Mouse (Mus musculus) stomach, postnatal 0 days (tissue): Measurements from ENCODE around the gene Cd80. TPM values are rescaled to one million over a fixed set of nuclear protein-coding genes. Genes with fewer than 3 reads are reported as not detected.

Source experiments
- ATAC-seq: fragments of 200-750 bp; cut with Nextera tagmentation; 2 replicates; pipeline ENCODE4 v1.8.0; 2017; ENCODE audit not compliant: low FRiP score, low TSS enrichment
- DNase-seq: peaks from one replicate; pipeline ENCODE4 v3.0.0-alpha.2; 2016; ENCODE audit warnings: low spot score
- H3K27ac ChIP-seq: fragments of 300-500 bp; sonication (generic); replicated peaks from 2 replicates; pipeline ENCODE4 v1.5.1; 2014; ENCODE audit warnings: mild to moderate bottlenecking, control low read depth
- H3K27me3 ChIP-seq: fragments of 300-500 bp; sonication (generic); 2 replicates; pipeline ENCODE4 v1.6.1; 2014; ENCODE audit warnings: low read length; ENCODE audit not compliant: control insufficient read depth, insufficient read depth
- H3K36me3 ChIP-seq: fragments of 300-500 bp; sonication (generic); 2 replicates; pipeline ENCODE4 v1.6.1; 2014; ENCODE audit warnings: low read length, mixed read lengths; ENCODE audit not compliant: control insufficient read depth, insufficient read depth
- H3K4me1 ChIP-seq: fragments of 300-500 bp; sonication (generic); replicated peaks from 2 replicates; pipeline ENCODE4 v1.6.1; 2014; ENCODE audit warnings: antibody characterized with exemption; ENCODE audit not compliant: control insufficient read depth, insufficient read depth
- H3K4me2 ChIP-seq: fragments of 300-500 bp; sonication (generic); replicated peaks from 2 replicates; pipeline ENCODE4 v1.6.1; 2014; ENCODE audit warnings: low read depth, mild to moderate bottlenecking, control low read depth, moderate library complexity
- H3K4me3 ChIP-seq: fragments of 300-500 bp; sonication (generic); 2 replicates; pipeline ENCODE4 v1.5.1; 2014; ENCODE audit warnings: low read depth, low read length, control low read depth
- H3K9ac ChIP-seq: fragments of 300-500 bp; sonication (generic); 2 replicates; pipeline ENCODE4 v1.6.1; 2014; ENCODE audit warnings: mild to moderate bottlenecking, low read length, control low read depth, mixed read lengths
- H3K9me3 ChIP-seq: fragments of 300-500 bp; sonication (generic); 2 replicates; pipeline ENCODE4 v1.6.1; 2016; ENCODE audit warnings: low read length; ENCODE audit not compliant: control insufficient read depth
- CTCF ChIP-seq: IDR thresholded peaks from 2 replicates; pipeline ENCODE4 v1.5.1; 2016; ENCODE audit warnings: antibody characterized with exemption, low read depth, mild to moderate bottlenecking, moderate library complexity
- EP300 ChIP-seq: optimal IDR thresholded peaks from 2 replicates; pipeline ENCODE3; 2016; ENCODE audit warnings: antibody characterized with exemption
- WGBS: fragments of 180-500 bp; shearing (Covaris S2); extraction: QIAGEN DNeasy Blood & Tissue Kit; methylation state at CpG from one replicate; pipeline ENCODE4 v1.1.7; 2014; 5-methylcytosine and 5-hydroxymethylcytosine counted together
- polyA plus RNA-seq: library from polyadenylated mRNA; unstranded; fragments of >200 nt; fragmentation: Nextera tagmentation; extraction: Ambion mirVana; gene quantifications from 2 replicates; pipeline ENCODE4 v1.2.1, GENCODE M21; 2015

The Cd80 gene
- polyA plus RNA-seq, 1 experiment from 2014 or later: 0.45 TPM

DNA sequence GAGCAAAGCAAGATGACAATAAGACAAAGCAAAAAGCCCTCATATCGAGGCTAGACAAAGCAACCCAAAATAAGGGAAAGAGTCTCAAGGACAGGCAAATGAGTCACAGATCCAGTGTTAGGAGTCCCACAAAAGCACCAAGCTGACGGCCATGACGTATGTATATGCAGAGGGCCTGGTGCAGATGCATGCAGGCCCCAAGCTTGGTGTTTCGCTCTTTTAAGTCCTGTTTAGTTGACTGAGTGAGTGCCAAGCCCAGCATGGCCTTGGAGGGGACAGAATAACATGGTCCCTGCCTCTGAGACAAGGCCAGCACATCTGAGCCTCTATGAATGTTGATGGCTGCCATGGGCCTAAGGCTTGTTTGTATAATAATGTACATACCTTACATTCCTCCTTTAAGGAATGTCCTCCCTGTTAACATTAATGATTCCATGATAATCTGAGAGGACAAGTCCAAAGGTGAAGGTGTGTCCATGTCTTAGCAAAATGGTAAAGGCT lies 21.0 kb upstream of the Cd80 start:
- Histone ChIP-seq H3K9ac (no peak overlapping the region), H3K4me3 (no peak overlapping the region), H3K27ac (no peak overlapping the region), H3K4me1 (no peaks in the 10 kb centered on the region), H3K27me3 (no peaks in the 10 kb centered on the region), H3K9me3 (no peaks in the 10 kb centered on the region), H3K36me3 (no peaks in the 10 kb centered on the region), H3K4me2 (no peak overlapping the region)
- DNase-seq (no peak), ATAC-seq (no peak)
- TF ChIP-seq EP300 (no peak), CTCF (no peak)
- WGBS: 83% methylated on average over 4 of the region's 4 CpGs

GRCm38 (mm10) chr16:38439190-38439589 lies 16.2 kb upstream of the Cd80 start:
- Histone ChIP-seq H3K27me3 (no peaks in the 10 kb centered on the region), H3K4me3 (no peak overlapping the region), H3K9ac (no peak overlapping the region), H3K36me3 (no peaks in the 10 kb centered on the region), H3K9me3 (no peaks in the 10 kb centered on the region), H3K4me2 (no peak overlapping the region), H3K4me1 (no peaks in the 10 kb centered on the region), H3K27ac (no peak overlapping the region)
- TF ChIP-seq CTCF (no peak), EP300 (no peak)
- 76% methylated on average over 1 of the region's 1 CpGs for WGBS
- no peak for ATAC-seq
- DNase-seq: no peak

GRCm38 (mm10) chr16:38440403-38440802 lies 15.0 kb upstream of the Cd80 start:
- Histone ChIP-seq H3K36me3 (no peaks in the 10 kb centered on the region), H3K4me3 (no peak overlapping the region), H3K9me3 (no peaks in the 10 kb centered on the region), H3K9ac (no peak overlapping the region), H3K27me3 (no peaks in the 10 kb centered on the region), H3K27ac (no peak overlapping the region), H3K4me2 (no peak overlapping the region), H3K4me1 (no peaks in the 10 kb centered on the region)
- WGBS: 69% methylated on average over 6 of the region's 6 CpGs
- no peak for TF ChIP-seq CTCF
- no peak for TF ChIP-seq EP300
- DNase-seq (no peak), ATAC-seq (no peak)

DNA sequence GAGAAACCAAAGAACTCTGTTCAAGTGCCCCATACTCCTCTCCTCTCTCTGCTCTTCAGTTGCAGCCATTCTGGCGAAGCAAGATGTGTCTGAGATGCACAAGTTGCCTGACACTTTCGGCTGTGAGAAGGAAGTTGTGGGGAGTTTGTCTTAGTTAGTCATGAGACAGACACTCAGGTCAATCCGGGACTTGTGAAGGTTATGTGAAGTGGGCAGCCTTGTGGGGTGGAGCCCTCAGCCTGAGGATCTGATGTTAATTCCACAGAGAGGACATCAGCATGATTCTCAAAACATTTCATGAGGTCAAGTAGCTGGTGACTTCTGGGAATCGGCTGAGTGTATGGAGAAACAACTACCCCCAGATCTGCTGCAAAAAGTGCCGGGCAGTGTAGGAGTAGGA lies 13.8 kb upstream of the Cd80 start:
- H3K36me3 ChIP-seq: peaks cover 6% of the 10 kb centered on the region; the same call in 1 of the 2 replicates
- DNase-seq (no peak), ATAC-seq (no peak)
- no peaks in the 10 kb centered on the region for H3K9me3 ChIP-seq
- H3K4me2 ChIP-seq: no peak overlapping the region
- TF ChIP-seq CTCF (no peak), EP300 (no peak)
- no peaks in the 10 kb centered on the region for H3K4me1 ChIP-seq
- no peak overlapping the region for H3K9ac ChIP-seq
- H3K4me3 ChIP-seq: no peak overlapping the region
- no peaks in the 10 kb centered on the region for H3K27me3 ChIP-seq
- H3K27ac ChIP-seq: no peak overlapping the region
- 74% methylated on average over 5 of the region's 5 CpGs for WGBS

DNA sequence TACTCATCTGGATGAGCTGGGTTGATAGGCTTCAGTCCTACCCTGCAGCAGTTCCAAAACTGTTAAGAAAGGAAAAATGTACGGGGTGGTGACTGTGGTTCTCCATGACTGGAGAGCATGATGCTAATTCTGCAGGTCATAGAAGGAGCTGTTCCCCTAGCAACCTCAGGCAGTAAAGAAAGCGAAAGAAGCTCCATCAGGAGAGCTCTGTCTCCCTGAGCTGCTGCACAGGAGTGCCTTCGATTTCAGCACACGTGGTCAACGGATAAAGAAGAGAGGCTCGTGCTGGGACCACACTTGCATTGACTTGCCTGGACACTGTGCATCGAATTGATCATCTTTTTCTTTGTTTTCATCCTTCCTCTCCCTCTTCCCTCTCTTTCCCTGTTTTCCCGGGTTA lies 13.1 kb upstream of the Cd80 start:
- TF ChIP-seq CTCF: no peak
- no peak for TF ChIP-seq EP300
- no peak for ATAC-seq

GRCm38 (mm10) chr16:38443721-38444464 lies 11.5 kb upstream of the Cd80 start:
- Histone ChIP-seq H3K4me3 (no peak overlapping the region), H3K27ac (no peak overlapping the region), H3K4me1 (no peaks in the 10 kb centered on the region), H3K9ac (no peak overlapping the region), H3K9me3 (no peaks in the 10 kb centered on the region), H3K4me2 (no peak overlapping the region), H3K36me3 (peaks cover 14% of the 10 kb centered on the region), H3K27me3 (no peaks in the 10 kb centered on the region)
- 96% methylated on average over 7 of the region's 7 CpGs for WGBS
- ATAC-seq (peak; percentile 59; the same call in 1 of the 2 replicates), DNase-seq (no peak)
- TF ChIP-seq CTCF: no peak
- no peak for TF ChIP-seq EP300

More for the DNA sequence above, 13.1 kb upstream of the Cd80 start:
- no peak overlapping the region for H3K27ac ChIP-seq
- no peaks in the 10 kb centered on the region for H3K27me3 ChIP-seq
- no peak overlapping the region for H3K9ac ChIP-seq
- no peak overlapping the region for H3K4me3 ChIP-seq
- H3K4me1 ChIP-seq: no peaks in the 10 kb centered on the region
- 78% methylated on average over 8 of the region's 8 CpGs for WGBS
- H3K36me3 ChIP-seq: peaks cover 11% of the 10 kb centered on the region
- no peak for DNase-seq
- no peaks in the 10 kb centered on the region for H3K9me3 ChIP-seq
- no peak overlapping the region for H3K4me2 ChIP-seq
